Mouse (Mus musculus) liver, adult (tissue): ENCODE measurements around the gene Zmym4.

ENCODE experiments used
- GATA4 ChIP-seq: IDR thresholded peaks from 2 replicates; pipeline ENCODE4 v1.6.1; 2014; ENCODE audit warnings: mild to moderate bottlenecking, low read length; ENCODE audit not compliant: insufficient replicate concordance

Gene Zmym4

GRCm38 (mm10) chr4:126846971-126847370 lies 121.0 kb downstream of the Zmym4 start:
- TF ChIP-seq GATA4: no peak

DNA sequence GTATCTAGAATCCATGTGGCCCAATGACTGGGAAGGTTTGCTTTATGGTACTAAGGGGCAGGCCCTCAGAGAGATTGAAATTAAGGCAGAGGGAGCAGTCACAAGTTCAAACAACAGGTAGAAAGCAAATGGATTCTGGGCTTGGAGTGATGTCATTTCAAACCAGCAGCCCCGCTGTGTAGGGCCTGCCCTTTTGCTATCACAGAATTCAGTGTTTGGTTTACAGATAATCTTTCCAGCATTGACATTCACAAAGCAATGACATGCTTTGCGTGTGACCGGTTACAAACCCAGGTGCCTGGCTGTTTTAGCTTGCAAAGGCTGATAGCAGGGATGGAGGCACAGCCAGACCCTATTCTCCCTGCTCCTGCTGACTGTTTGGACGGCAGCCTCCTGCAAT lies 122.3 kb downstream of the Zmym4 start:
- no peak for TF ChIP-seq GATA4

GRCm38 (mm10) chr4:126842911-126843310 lies 125.0 kb downstream of the Zmym4 start:
- no peak for TF ChIP-seq GATA4

DNA sequence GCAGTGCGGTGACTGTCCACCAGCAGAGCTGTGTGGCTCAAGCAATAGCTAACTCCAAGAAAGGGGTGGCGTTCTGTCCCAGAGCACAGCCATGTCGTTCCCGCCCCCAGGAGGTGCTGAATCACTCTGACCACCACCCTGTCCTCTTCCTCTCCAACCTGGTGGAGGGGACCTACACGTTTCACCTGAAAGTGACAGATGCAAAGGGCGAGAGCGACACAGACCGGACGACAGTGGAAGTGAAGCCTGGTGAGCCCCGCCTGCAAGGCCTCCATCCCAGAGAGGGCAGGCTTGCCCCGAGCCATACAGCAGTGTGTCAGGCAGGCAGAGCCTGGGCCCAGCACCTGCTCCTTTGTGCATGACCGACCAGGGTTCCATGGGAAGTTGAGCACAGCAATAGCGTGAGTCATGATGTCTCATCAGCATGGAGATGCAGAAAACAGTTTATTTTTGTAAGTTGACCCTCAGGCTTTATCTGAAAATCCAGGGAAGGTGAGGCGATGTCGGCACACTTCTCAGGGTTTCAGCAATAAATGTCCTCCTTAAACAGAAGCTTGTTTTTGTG lies 126.9 kb downstream of the Zmym4 start:
- TF ChIP-seq GATA4: no peak

- no peak for TF ChIP-seq GATA4
These were observed 128.1 kb downstream of the Zmym4 start for GRCm38 (mm10) chr4:126839873-126840272.

GRCm38 (mm10) chr4:126838799-126839198 lies 129.1 kb downstream of the Zmym4 start:
- no peak for TF ChIP-seq GATA4

GRCm38 (mm10) chr4:126831122-126831521 lies 136.8 kb downstream of the Zmym4 start:
- no peak for TF ChIP-seq GATA4

- no peak for TF ChIP-seq GATA4
These were observed 144.0 kb downstream of the Zmym4 start for GRCm38 (mm10) chr4:126823917-126824316.

DNA sequence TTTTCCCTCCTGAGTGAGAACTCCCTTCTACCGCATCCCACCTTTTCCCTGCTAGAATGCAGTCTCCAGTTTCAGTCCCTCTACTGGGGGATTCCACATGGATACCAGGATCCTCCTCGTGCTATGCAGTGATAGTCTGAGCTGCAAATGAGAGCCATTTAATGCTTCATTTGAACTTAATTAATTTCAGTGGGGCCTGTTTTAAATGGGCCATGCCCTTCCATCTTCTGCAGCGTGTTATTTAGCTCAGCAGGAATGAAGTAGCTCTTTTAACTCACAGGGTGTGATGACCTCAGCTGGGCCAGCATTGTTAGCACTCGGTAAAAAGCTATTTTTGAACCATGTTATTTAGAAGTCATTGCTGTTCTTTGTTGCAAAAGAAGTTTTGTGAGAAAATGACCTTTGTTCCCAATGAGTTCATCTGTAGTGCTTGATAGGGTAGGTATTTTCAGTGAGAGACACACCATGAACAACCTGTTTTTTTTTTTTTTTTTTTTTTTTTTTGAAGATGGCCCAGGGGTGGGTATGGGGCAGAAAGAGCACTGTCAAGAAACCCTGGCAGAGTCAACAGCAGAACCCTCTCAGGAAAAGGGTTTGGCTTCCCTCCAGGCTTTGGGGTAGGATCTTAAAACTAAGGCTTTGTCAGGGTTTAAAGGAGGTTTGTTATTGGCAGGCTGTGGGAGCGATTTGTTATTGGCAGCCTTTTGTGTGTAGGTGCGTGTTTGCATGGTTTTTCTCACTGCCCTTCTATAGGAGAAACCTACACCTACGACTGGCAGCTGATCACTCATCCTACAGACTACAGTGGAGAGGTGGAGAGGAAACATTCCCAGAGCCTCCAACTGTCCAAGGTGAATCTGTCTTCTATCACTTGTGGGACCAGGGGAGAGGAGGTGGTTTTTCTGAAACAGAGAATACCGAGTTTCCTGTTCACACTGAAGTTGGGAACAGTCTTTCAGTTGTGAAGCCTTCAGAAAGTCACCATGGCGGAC lies 144.7 kb downstream of the Zmym4 start:
- TF ChIP-seq GATA4: no peak

DNA sequence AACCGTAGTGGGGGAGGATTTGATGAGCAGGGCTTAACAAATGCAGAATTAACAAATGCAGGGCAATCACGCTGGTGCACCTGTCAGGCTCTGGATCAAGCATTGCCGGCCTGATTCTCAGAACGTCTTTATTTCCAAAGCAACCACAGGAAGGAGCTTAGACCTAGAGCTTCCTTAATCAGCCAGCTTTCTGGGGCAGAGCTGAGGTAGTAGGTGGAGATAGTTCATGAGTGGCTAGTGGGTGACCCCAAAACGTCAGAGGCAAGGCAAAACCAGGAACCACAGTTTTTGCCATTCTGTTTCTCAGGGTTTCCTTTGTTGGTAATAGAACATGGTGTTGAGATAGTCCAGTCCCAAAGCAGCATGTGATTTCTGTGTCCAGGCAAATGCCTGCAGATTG lies 153.1 kb downstream of the Zmym4 start:
- TF ChIP-seq GATA4: no peak

DNA sequence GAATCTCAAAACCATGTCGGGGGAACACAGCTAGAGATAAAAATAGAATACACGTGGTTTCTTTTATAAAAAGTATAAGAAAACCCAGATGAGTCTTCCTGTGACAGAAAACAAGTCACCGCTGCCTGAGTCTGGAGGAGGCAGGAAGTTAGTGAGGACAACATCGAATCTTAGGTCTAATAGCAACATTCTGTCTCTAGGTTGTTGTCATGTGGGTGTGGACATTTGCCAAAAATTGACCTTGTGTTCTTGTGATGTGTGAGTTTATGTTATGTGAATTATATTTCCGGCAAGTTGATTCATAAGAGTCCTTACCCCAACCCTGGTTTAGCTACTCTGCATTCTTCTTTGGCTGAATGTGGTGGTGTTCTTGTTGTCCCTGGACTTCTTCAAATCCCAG lies 154.7 kb downstream of the Zmym4 start:
- TF ChIP-seq GATA4: no peak
